Mouse (Mus musculus) hindbrain, embryonic 11.5 days (tissue): Measurements from ENCODE around the gene D8Ertd738e. TPM values are rescaled to one million over a fixed set of nuclear protein-coding genes. Genes with fewer than 3 reads are reported as not detected.

Experiments
- ATAC-seq: fragments of 200-750 bp; cut with Nextera tagmentation; 2 replicates; pipeline ENCODE4 v1.8.0; 2017; ENCODE audit warnings: mild to moderate bottlenecking, moderate TSS enrichment, moderate library complexity; ENCODE audit not compliant: low FRiP score
- DNase-seq: peaks from one replicate; pipeline ENCODE4 v3.0.0-alpha.2; 2015; ENCODE audit warnings: low spot score
- H3K27ac ChIP-seq: fragments of 300-500 bp; sonication (generic); 2 replicates; pipeline ENCODE4 v1.5.1; 2014; ENCODE audit warnings: mild to moderate bottlenecking, low read depth, low read length
- H3K27me3 ChIP-seq: fragments of 300-500 bp; sonication (generic); 2 replicates; pipeline ENCODE4 v1.6.1; 2014; ENCODE audit warnings: mild to moderate bottlenecking, low read length, moderate library complexity, mixed read lengths; ENCODE audit not compliant: control insufficient read depth, insufficient read depth
- H3K36me3 ChIP-seq: fragments of 300-500 bp; sonication (generic); 2 replicates; pipeline ENCODE4 v1.6.1; 2014; ENCODE audit warnings: mild to moderate bottlenecking, low read length, moderate library complexity, mixed read lengths; ENCODE audit not compliant: control insufficient read depth, insufficient read depth
- H3K4me1 ChIP-seq: fragments of 300-500 bp; sonication (generic); replicated peaks from 2 replicates; pipeline ENCODE4 v1.6.1; 2014; ENCODE audit warnings: low read length, mixed read lengths; ENCODE audit not compliant: control insufficient read depth, insufficient read depth
- H3K4me2 ChIP-seq: fragments of 300-500 bp; sonication (generic); replicated peaks from 2 replicates; pipeline ENCODE4 v1.6.1; 2014; ENCODE audit warnings: mild to moderate bottlenecking, low read depth, low read length
- H3K4me3 ChIP-seq: fragments of 300-500 bp; sonication (generic); 2 replicates; pipeline ENCODE4 v1.5.1; 2014; ENCODE audit warnings: low read depth, low read length
- H3K9ac ChIP-seq: fragments of 300-500 bp; sonication (generic); 2 replicates; pipeline ENCODE4 v1.6.1; 2014; ENCODE audit warnings: low read depth, low read length
- H3K9me3 ChIP-seq: fragments of 300-500 bp; sonication (generic); 2 replicates; pipeline ENCODE4 v1.6.1; 2016; ENCODE audit warnings: low read length; ENCODE audit not compliant: control insufficient read depth
- WGBS: fragments of 180-500 bp; shearing (Covaris S2); extraction: QIAGEN DNeasy Blood & Tissue Kit; methylation state at CpG from one replicate; pipeline ENCODE4 v1.1.7; 2014; 5-methylcytosine and 5-hydroxymethylcytosine counted together
- polyA plus RNA-seq: library from polyadenylated mRNA; unstranded; fragments of >200 nt; fragmentation: Nextera tagmentation; extraction: Ambion mirVana; gene quantifications from 2 replicates; pipeline ENCODE4 v1.2.1, GENCODE M21; 2014

The D8Ertd738e gene
- polyA plus RNA-seq, 1 experiment from 2014 or later: 298 TPM

DNA sequence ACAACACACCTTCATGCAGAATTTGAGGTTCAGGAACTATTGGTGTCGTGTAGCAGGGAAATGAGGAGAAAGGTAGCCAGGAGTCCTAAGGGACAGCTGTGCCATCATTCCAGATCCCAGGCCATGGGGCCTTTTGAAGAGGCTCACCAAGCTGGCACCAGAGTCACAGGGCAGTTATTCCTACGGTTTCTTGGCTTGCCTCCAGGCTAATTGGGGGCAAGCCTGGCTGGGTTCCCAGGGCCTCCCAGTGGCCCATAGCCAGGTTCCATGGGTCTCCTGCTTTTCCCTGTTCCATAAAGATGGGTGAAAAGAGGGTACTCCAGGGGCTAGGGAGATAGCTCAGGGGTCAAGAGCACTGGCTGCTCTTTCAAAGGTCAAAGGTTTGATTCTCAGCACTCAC is 7.7 kb downstream of the D8Ertd738e start:
- H3K4me2 ChIP-seq: no peak overlapping the region
- H3K4me3 ChIP-seq: no peak overlapping the region
- H3K9ac ChIP-seq: no peak overlapping the region
- 71% methylated on average over 2 of the region's 2 CpGs for WGBS
- no peaks in the 10 kb centered on the region for H3K4me1 ChIP-seq
- H3K27ac ChIP-seq: no peak overlapping the region
- no peak for DNase-seq
- H3K27me3 ChIP-seq: no peaks in the 10 kb centered on the region
- peaks cover 13% of the 10 kb centered on the region for H3K36me3 ChIP-seq
- no peak for ATAC-seq
- H3K9me3 ChIP-seq: no peaks in the 10 kb centered on the region

DNA sequence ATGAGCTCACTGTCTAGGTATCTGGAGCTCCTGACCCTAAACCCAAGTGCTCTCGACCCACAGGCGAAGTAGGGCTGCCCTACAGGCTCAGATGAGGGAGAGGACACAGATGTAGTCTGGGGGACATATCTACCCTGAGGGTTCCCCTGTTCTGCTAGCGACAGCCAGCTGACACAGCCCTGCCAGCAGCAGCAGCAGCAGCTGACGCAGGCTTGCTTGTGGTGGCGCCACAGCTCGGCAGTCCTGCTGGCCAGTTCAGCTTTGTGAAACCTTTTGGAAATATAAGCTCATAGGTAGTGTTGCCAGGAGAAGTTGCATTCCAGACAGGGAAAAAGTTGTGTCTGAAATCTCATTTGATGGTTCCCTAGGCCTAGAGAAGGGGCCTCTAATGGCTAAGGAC is 8.4 kb downstream of the D8Ertd738e start:
- Histone ChIP-seq H3K9ac (no peak overlapping the region), H3K4me2 (no peak overlapping the region), H3K27me3 (no peaks in the 10 kb centered on the region), H3K36me3 (peaks cover 8% of the 10 kb centered on the region), H3K27ac (no peak overlapping the region), H3K4me1 (no peaks in the 10 kb centered on the region), H3K9me3 (no peaks in the 10 kb centered on the region), H3K4me3 (no peak overlapping the region)
- DNase-seq: no peak
- 69% methylated on average over 6 of the region's 6 CpGs for WGBS
- no peak for ATAC-seq

DNA sequence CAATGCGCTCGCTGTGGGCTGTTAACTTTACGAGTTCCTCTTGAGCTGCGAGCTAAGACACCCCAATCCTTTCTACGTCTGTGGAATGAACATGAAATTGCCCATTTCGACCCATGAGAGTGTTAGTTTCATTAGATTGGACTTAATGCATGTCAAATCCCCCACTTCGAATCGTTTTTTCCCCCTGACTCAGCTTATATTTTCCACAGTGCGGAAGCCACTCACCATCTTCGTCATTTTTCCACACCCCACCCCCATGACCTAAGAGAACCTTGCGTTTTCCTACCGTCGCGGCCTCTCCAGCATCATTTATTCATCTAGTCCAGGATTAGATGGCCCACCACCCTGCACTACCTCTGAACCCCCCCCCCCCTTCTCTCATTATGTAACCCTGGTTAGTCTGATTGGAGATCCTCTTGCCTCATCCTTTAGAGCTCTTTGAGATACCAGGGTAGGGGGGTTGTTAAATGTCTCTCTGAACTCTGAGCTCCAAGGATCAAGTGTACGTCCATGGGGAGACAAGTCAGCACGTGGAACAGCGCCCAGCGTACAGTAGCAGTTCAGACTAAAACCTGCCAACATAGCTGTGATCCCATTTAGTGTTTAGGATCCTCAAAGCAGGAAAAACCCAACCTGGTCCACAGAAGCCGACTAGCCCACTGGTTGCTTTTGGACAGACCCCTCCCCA is 11.8 kb downstream of the D8Ertd738e start:
- H3K9me3 ChIP-seq: no peaks in the 10 kb centered on the region
- H3K4me3 ChIP-seq: peak overlapping the region; percentile 49
- 23% methylated on average over 19 of the region's 19 CpGs for WGBS
- peak overlapping the region; percentile 75 for H3K4me2 ChIP-seq
- DNase-seq (no peak), ATAC-seq (peak; percentile 25)
- peak overlapping the region; percentile 79 for H3K27ac ChIP-seq
- peak overlapping the region; percentile 67 for H3K9ac ChIP-seq
- no peaks in the 10 kb centered on the region for H3K27me3 ChIP-seq
- peaks cover 2% of the 10 kb centered on the region; the same call in 1 of the 2 replicates for H3K36me3 ChIP-seq
- peaks cover 2% of the 10 kb centered on the region for H3K4me1 ChIP-seq

DNA sequence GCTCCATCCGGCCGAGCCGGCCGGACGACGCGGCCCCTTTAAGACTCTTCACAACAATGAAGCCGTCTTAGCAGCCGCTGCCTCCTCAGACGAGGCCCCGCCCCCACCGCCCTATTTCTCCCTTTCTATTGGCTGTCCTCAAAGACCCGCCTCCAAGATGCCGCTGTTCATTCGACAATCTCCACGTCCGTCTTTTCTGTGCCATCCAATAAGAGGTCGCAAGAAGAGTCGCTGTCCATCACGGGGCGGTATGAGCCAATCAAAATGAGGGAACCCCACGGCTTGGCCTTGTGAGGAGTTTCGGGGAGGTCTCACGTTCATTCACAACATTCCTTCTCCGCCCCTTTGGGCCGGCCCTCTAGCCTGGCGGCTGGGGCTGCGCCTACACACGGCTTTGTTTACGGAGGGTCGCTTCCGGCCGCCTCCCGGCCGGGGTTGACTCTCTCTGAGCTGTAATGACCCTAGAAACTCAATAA is 12.5 kb downstream of the D8Ertd738e start, which contains the start of gene Zswim4:
Gene Zswim4, minus strand, starts transcription at position 58 of the 476 bp plus-strand sequence.
- Histone ChIP-seq H3K4me3 (peak within 1 kb of the TSS; percentile 97), H3K4me2 (peak within 1 kb of the TSS; percentile 89), H3K4me1 (peaks cover 2% of the 10 kb centered on the region), H3K27me3 (no peaks in the 10 kb centered on the region), H3K27ac (peak within 1 kb of the TSS; percentile 79), H3K36me3 (peaks cover 2% of the 10 kb centered on the region; the same call in 1 of the 2 replicates), H3K9ac (peak within 1 kb of the TSS; percentile 97), H3K9me3 (no peaks in the 10 kb centered on the region)
- ATAC-seq (peak; percentile 99), DNase-seq (peak; percentile 99)
- under 1% methylated on average over 35 of the region's 35 CpGs for WGBS

DNA sequence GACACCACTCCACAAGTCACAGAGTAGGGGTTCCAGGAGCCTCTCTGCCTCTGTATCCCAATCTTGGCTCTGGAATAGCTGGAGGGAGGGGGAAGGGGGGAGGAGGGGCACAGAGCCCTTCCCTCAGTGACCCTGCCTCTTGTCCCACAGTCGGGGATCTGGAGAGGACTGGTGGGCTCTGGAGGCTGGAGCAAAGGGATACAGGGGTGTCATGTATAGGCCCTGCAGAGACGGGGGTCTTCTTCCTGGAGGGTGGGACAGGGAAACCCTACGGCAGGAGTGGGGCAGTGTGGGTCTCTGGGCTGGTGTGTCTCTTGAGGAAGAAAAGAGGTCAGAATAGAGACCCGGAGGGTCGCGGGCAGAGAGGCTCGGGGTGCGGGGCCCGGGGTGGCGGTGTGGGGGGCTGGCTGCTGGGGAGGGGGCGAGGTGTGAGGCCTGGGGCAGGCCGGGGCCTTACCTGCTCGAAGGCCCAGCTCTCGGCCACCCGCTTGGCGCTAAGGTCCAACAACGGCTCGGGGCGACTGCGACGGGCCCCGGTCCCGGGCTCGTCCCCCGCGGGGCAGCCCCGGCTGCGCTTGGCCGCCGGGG is 13.0 kb downstream of the D8Ertd738e start:
- H3K27me3 ChIP-seq: no peaks in the 10 kb centered on the region
- DNase-seq (peak; percentile 33), ATAC-seq (peak; percentile 52)
- H3K4me3 ChIP-seq: peak overlapping the region; percentile 97
- peak overlapping the region; percentile 63 for H3K27ac ChIP-seq
- H3K9me3 ChIP-seq: no peaks in the 10 kb centered on the region
- peaks cover 2% of the 10 kb centered on the region for H3K4me1 ChIP-seq
- 0% methylated on average over 23 of the region's 30 CpGs for WGBS
- H3K4me2 ChIP-seq: peak overlapping the region; percentile 89
- peak overlapping the region; percentile 97 for H3K9ac ChIP-seq
- H3K36me3 ChIP-seq: peaks cover 2% of the 10 kb centered on the region; the same call in 1 of the 2 replicates

DNA sequence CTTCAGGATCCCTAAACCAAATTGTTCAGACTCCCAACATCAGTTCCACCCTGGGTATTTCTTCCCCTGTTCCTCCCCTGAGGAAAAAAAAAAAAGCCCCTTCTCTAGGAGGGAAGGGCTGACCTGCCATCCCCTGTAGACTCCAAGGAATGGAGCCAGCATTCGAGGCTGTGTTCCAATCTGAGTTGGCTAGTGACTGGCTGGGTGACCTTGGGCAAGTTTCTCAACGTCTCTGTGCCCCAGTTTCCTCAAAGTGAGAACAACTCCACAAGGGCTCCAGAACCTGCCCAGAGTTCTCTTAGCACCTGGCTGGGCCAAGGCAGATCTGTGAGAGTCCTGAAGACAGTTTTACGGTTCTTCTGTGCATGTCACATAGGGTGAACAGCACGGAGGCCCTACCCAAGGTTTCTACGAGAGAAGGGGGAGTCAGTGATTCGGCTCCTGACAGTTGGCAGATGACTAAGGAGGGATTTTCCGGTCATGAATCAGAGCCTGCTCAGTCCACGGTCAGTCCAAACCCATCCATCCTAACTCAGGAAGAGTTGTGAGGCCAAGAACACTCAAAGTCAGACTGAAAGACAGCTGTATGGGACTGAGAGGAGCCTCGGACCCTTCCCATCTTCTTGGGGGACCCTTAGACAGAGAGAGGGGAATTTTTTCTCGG is 13.6 kb downstream of the D8Ertd738e start:
- peak overlapping the region; percentile 97 for H3K4me3 ChIP-seq
- peaks cover 2% of the 10 kb centered on the region for H3K4me1 ChIP-seq
- peak overlapping the region; percentile 89 for H3K4me2 ChIP-seq
- ATAC-seq: no peak
- no peak for DNase-seq
- H3K27me3 ChIP-seq: no peaks in the 10 kb centered on the region
- peak overlapping the region; percentile 97 for H3K9ac ChIP-seq
- peaks cover 2% of the 10 kb centered on the region; the same call in 1 of the 2 replicates for H3K36me3 ChIP-seq
- no peaks in the 10 kb centered on the region for H3K9me3 ChIP-seq
- 40% methylated on average over 10 of the region's 10 CpGs for WGBS
- no peak overlapping the region for H3K27ac ChIP-seq

DNA sequence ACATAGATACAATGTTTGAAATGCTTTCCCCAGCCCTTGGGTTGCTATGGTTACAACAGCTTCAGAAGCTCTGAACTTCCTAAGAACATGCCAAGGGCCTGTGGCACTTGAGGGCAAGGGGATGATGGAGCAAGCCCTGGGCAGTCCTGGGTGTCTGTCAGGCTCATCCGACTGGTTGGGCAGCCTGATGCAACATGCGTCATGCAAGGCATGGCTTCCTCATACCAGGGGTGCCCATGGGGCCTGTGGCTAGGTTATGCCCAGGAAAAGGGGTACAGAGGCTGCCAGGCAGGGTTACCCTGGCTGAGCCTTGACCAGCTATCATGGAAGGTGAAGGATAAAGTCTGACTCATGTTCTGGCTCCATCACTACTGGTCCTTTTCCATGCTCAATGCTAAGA is 16.5 kb downstream of the D8Ertd738e start:
- H3K4me1 ChIP-seq: peaks cover 2% of the 10 kb centered on the region
- no peak overlapping the region for H3K9ac ChIP-seq
- peaks cover 7% of the 10 kb centered on the region; the same call in 1 of the 2 replicates for H3K36me3 ChIP-seq
- ATAC-seq (no peak), DNase-seq (no peak)
- H3K4me2 ChIP-seq: no peak overlapping the region
- H3K27me3 ChIP-seq: no peaks in the 10 kb centered on the region
- H3K4me3 ChIP-seq: no peak overlapping the region
- H3K27ac ChIP-seq: no peak overlapping the region
- 90% methylated on average over 2 of the region's 2 CpGs for WGBS
- H3K9me3 ChIP-seq: no peaks in the 10 kb centered on the region

DNA sequence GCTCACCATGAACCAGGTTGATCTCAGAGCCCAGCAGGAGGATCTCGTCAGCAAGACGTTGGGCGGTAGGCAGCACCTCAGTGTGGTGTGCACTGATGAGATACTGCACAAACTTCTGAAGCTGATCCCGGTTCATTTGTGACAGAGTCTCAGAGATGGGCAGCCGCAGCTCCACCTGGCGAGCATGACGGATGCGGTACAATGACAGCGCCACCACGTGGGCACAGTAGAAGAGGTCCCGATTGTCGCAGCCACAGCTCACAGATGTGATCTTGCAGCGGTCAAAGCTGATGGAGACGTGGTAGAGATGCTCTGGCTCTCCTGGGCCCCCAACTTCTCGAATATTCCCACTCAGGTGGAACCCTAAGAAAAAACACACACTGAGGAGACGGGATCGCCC is 18.8 kb downstream of the D8Ertd738e start:
- Histone ChIP-seq H3K9ac (no peak overlapping the region), H3K9me3 (no peaks in the 10 kb centered on the region), H3K27ac (no peak overlapping the region), H3K4me2 (no peak overlapping the region), H3K4me3 (no peak overlapping the region), H3K36me3 (peaks cover 12% of the 10 kb centered on the region), H3K4me1 (peaks cover 2% of the 10 kb centered on the region), H3K27me3 (no peaks in the 10 kb centered on the region)
- DNase-seq (no peak), ATAC-seq (no peak)
- WGBS: 77% methylated on average over 17 of the region's 17 CpGs
